Mouse (Mus musculus) cerebellum, adult (tissue): ENCODE results near the gene Gm20388.

Experiments
- ATAC-seq: cut with Nextera tagmentation; 2 replicates; pipeline ENCODE4 v1.9.2; 2017; ENCODE audit warnings: mild to moderate bottlenecking, moderate library complexity, mixed read lengths; ENCODE audit not compliant: insufficient number of reproducible peaks, low FRiP score, low TSS enrichment

The Gm20388 gene

GRCm38 (mm10) chr8:121180474-121181284, 1270.0 kb downstream of the Gm20388 start:
- ATAC-seq: no peak

GRCm38 (mm10) chr8:121181285-121181884, 1270.7 kb downstream of the Gm20388 start:
- no peak for ATAC-seq

- ATAC-seq: no peak
Observed at GRCm38 (mm10) chr8:121187491-121188364, 1277.1 kb downstream of the Gm20388 start.

GRCm38 (mm10) chr8:121188994-121189393, 1278.4 kb downstream of the Gm20388 start:
- no peak for ATAC-seq

GRCm38 (mm10) chr8:121192451-121192850, 1281.8 kb downstream of the Gm20388 start:
- ATAC-seq: no peak

- ATAC-seq: no peak
Observed at GRCm38 (mm10) chr8:121195970-121196369, 1285.3 kb downstream of the Gm20388 start.

GRCm38 (mm10) chr8:121196726-121197668, 1286.4 kb downstream of the Gm20388 start:
- no peak for ATAC-seq

GRCm38 (mm10) chr8:121200069-121200468, 1289.4 kb downstream of the Gm20388 start:
- ATAC-seq: no peak

GRCm38 (mm10) chr8:121200979-121201378, 1290.3 kb downstream of the Gm20388 start:
- no peak for ATAC-seq

- no peak for ATAC-seq
Observed at GRCm38 (mm10) chr8:121201651-121202050, 1291.0 kb downstream of the Gm20388 start.

GRCm38 (mm10) chr8:121203612-121204376, 1293.2 kb downstream of the Gm20388 start:
- ATAC-seq: no peak

GRCm38 (mm10) chr8:121207171-121207570, 1296.5 kb downstream of the Gm20388 start:
- ATAC-seq: no peak

- no peak for ATAC-seq
Observed at GRCm38 (mm10) chr8:121210627-121211026, 1300.0 kb downstream of the Gm20388 start.

- no peak for ATAC-seq
Observed at GRCm38 (mm10) chr8:121213236-121213635, 1302.6 kb downstream of the Gm20388 start.

- no peak for ATAC-seq
Observed at GRCm38 (mm10) chr8:121213651-121214050, 1303.0 kb downstream of the Gm20388 start.

GRCm38 (mm10) chr8:121214975-121215374, 1304.3 kb downstream of the Gm20388 start:
- ATAC-seq: no peak

- ATAC-seq: no peak
Observed at GRCm38 (mm10) chr8:121216441-121216949, 1305.9 kb downstream of the Gm20388 start.

- no peak for ATAC-seq
Observed at GRCm38 (mm10) chr8:121218486-121218885, 1307.8 kb downstream of the Gm20388 start.
